Mouse (Mus musculus) cerebral cortex, adult 2 months (tissue): Measurements from ENCODE around the gene Zfp609.

ENCODE experiments used
- WGBS: fragments of 180-500 bp; shearing (Covaris S2); methylation state at CpG from one replicate; pipeline ENCODE4 v1.1.7; 2018; 5-methylcytosine and 5-hydroxymethylcytosine counted together

Gene Zfp609

GRCm38 (mm10) chr9:65702286-65702685 is 125.1 kb downstream of the Zfp609 start:
- WGBS, result 85% methylated on average over 9 of the region's 9 CpGs

- WGBS, result 79% methylated on average over 6 of the region's 6 CpGs
Measured at GRCm38 (mm10) chr9:65700504-65700903, 126.9 kb downstream of the Zfp609 start.

GRCm38 (mm10) chr9:65697356-65697755 is 130.0 kb downstream of the Zfp609 start:
- WGBS, result 79% methylated on average over 7 of the region's 7 CpGs

- 20% methylated on average over 3 of the region's 3 CpGs for WGBS
Measured at GRCm38 (mm10) chr9:65695646-65696045, 131.7 kb downstream of the Zfp609 start.

GRCm38 (mm10) chr9:65692959-65693603 is 134.3 kb downstream of the Zfp609 start:
- 55% methylated on average over 5 of the region's 5 CpGs for WGBS

- WGBS, result 36% methylated on average over 3 of the region's 3 CpGs
Measured at GRCm38 (mm10) chr9:65692466-65692865, 134.9 kb downstream of the Zfp609 start.

GRCm38 (mm10) chr9:65689869-65690268 is 137.5 kb downstream of the Zfp609 start:
- WGBS, result 43% methylated on average over 2 of the region's 2 CpGs

- 70% methylated on average over 2 of the region's 2 CpGs for WGBS
Measured at GRCm38 (mm10) chr9:65684704-65685103, 142.7 kb downstream of the Zfp609 start.

GRCm38 (mm10) chr9:65682994-65683393 is 144.4 kb downstream of the Zfp609 start:
- 17% methylated on average over 1 of the region's 1 CpGs for WGBS

- WGBS, result 89% methylated on average over 3 of the region's 3 CpGs
Measured at GRCm38 (mm10) chr9:65682183-65682582, 145.2 kb downstream of the Zfp609 start.

GRCm38 (mm10) chr9:65681634-65681940 is 145.8 kb downstream of the Zfp609 start:
- WGBS, result 32% methylated on average over 2 of the region's 2 CpGs

GRCm38 (mm10) chr9:65680938-65681633 is 146.3 kb downstream of the Zfp609 start:
- 34% methylated on average over 4 of the region's 4 CpGs for WGBS

- WGBS, result 12% methylated on average over 5 of the region's 5 CpGs
Measured at GRCm38 (mm10) chr9:65679181-65679761, 148.1 kb downstream of the Zfp609 start.

GRCm38 (mm10) chr9:65677119-65677462 is 150.3 kb downstream of the Zfp609 start:
- WGBS, result 0% methylated on average over 3 of the region's 3 CpGs

- under 1% methylated on average over 48 of the region's 51 CpGs for WGBS
Measured at GRCm38 (mm10) chr9:65676358-65677118, 150.8 kb downstream of the Zfp609 start.

GRCm38 (mm10) chr9:65675461-65676357 is 151.7 kb downstream of the Zfp609 start:
- 39% methylated on average over 8 of the region's 8 CpGs for WGBS

- WGBS, result 66% methylated on average over 11 of the region's 11 CpGs
Measured at GRCm38 (mm10) chr9:65672996-65673395, 154.4 kb downstream of the Zfp609 start.

- 69% methylated on average over 9 of the region's 9 CpGs for WGBS
Measured at GRCm38 (mm10) chr9:65671431-65671931, 155.9 kb downstream of the Zfp609 start.

GRCm38 (mm10) chr9:65667701-65668100 is 159.7 kb downstream of the Zfp609 start, which contains the start of gene Oaz2:
Gene Oaz2 (plus strand): TSS chr9:65668001.
- WGBS, result 96% methylated on average over 8 of the region's 8 CpGs

GRCm38 (mm10) chr9:65666042-65666441 is 161.3 kb downstream of the Zfp609 start:
- WGBS, result 15% methylated on average over 5 of the region's 5 CpGs

- 4% methylated on average over 3 of the region's 3 CpGs for WGBS
Measured at GRCm38 (mm10) chr9:65664163-65664562, 163.2 kb downstream of the Zfp609 start.
